Mouse (Mus musculus) small intestine, adult 2 months (tissue): ENCODE data around the gene Nat8f4.
"Not testable (repeated sequence)": the region's sequence is repeated elsewhere in the genome, so short reads cannot be mapped to it uniquely, and the experiment has no call there.

Source experiments
- CTCF ChIP-seq: fragments of 200-500 bp; IDR thresholded peaks from 2 replicates; pipeline ENCODE4 v1.5.1; 2012; ENCODE audit warnings: low read depth, mild to moderate bottlenecking, control low read depth, inconsistent platforms, low read length, moderate library complexity, mixed read lengths; ENCODE audit not compliant: insufficient replicate concordance, insufficient read length; ENCODE audit errors: extremely low read depth
- POLR2A ChIP-seq: fragments of 200-500 bp; IDR thresholded peaks from 2 replicates; pipeline ENCODE4 v1.6.1; 2012; ENCODE audit warnings: low read depth, mild to moderate bottlenecking, control low read depth, inconsistent platforms, low read length, moderate library complexity

DNA sequence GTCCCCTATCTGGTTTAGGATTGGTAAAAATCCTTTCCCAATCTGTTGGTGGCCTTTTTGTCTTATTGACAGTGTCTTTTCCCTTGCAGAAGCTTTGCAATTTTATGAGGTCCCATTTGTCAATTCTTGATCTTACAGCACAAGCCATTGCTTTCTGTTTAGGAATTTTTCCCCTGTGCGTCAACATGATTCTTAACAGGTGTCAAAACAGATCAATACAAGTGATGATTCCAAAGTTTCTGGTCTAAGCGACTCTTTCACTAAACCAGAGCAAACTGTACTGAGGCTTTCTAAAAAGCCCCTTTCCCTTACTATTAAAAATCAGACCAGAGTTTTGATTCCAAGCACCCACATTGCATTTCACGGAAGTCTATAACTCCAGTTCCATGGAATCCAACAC is 13.7 kb upstream of the Nat8f4 start:
- not testable (repeated sequence) for TF ChIP-seq CTCF, POLR2A
